Comparison of ENCODE assay signal across 8 mouse cellular contexts in genomic region chr10:81240876-81241275, GRCm38 (mm10). TPM values are rescaled to one million over a fixed set of nuclear protein-coding genes. Genes with fewer than 3 reads are reported as not detected.
DNase-seq lines count a peak whose midpoint lies in the region; ATAC-seq lines count a peak whose summit lies in the region.

No protein-coding gene starts in this region.

- no peak overlapping the region for H3K27ac ChIP-seq in forebrain, embryonic 11.5 days (ENCODE audit: low read depth, low read length)
- H3K27ac ChIP-seq in forebrain, embryonic 12.5 days, result no peak overlapping the region
- H3K27ac ChIP-seq in liver, embryonic 11.5 days (ENCODE audit: low read depth, low read length), result no peak overlapping the region

- no peak overlapping the region for H3K9ac ChIP-seq in forebrain, embryonic 11.5 days (ENCODE audit: low read length)
- H3K9ac ChIP-seq in forebrain, embryonic 12.5 days, result no peak overlapping the region
- H3K9ac ChIP-seq in liver, embryonic 11.5 days (ENCODE audit: low read depth, low read length), result no peak overlapping the region

- no peaks in the 10 kb centered on the region for H3K36me3 ChIP-seq in forebrain, embryonic 11.5 days (ENCODE audit: control insufficient read depth, insufficient read depth, low read length)
- no peaks in the 10 kb centered on the region; the same call in 1 of the 2 replicates for H3K36me3 ChIP-seq in forebrain, embryonic 12.5 days (replicated peaks)
- no peaks in the 10 kb centered on the region for H3K36me3 ChIP-seq in liver, embryonic 11.5 days (ENCODE audit: control insufficient read depth, insufficient read depth, low read length)

- DNase-seq in forebrain, embryonic 11.5 days (ENCODE audit: low spot score), result peak; percentile 85
- DNase-seq in liver, result peak; percentile 62
- DNase-seq in liver, embryonic 11.5 days (ENCODE audit: low spot score), result no peak
- DNase-seq in NIH3T3 (ENCODE audit: low read depth), result peak; percentile 86
- peak; percentile 85 for DNase-seq in embryo, embryonic 10.5 days (ENCODE audit: low spot score)
- DNase-seq in lung, postnatal 10 days, result peak; percentile 76
- DNase-seq in thymus, postnatal 25 days, result peak; percentile 78

- peaks cover 10% of the 10 kb centered on the region for H3K27me3 ChIP-seq in forebrain, embryonic 11.5 days (ENCODE audit: control insufficient read depth, insufficient read depth, low read length)
- peaks cover 61% of the 10 kb centered on the region for H3K27me3 ChIP-seq in forebrain, embryonic 12.5 days
- H3K27me3 ChIP-seq in liver, embryonic 11.5 days (replicated peaks; ENCODE audit: control insufficient read depth, insufficient read depth, low read length), result peaks cover 74% of the 10 kb centered on the region

- no peaks in the 10 kb centered on the region for H3K9me3 ChIP-seq in forebrain, embryonic 11.5 days (ENCODE audit: control insufficient read depth, low read length)
- no peaks in the 10 kb centered on the region for H3K9me3 ChIP-seq in forebrain, embryonic 12.5 days
- H3K9me3 ChIP-seq in liver, embryonic 11.5 days (ENCODE audit: control insufficient read depth, low read length), result no peaks in the 10 kb centered on the region

- no peak overlapping the region for H3K4me2 ChIP-seq in forebrain, embryonic 11.5 days (ENCODE audit: low read depth, low read length, severe bottlenecking)
- no peak overlapping the region for H3K4me2 ChIP-seq in forebrain, embryonic 12.5 days
- no peak overlapping the region for H3K4me2 ChIP-seq in liver, embryonic 11.5 days

- no peak overlapping the region for H3K4me3 ChIP-seq in forebrain, embryonic 11.5 days (ENCODE audit: low read depth, low read length)
- no peak overlapping the region for H3K4me3 ChIP-seq in forebrain, embryonic 12.5 days (replicated peaks)
- H3K4me3 ChIP-seq in liver, embryonic 11.5 days (ENCODE audit: low read depth, low read length), result no peak overlapping the region

- WGBS in forebrain, embryonic 11.5 days, result 19% methylated on average over 13 of the region's 13 CpGs
- 17% methylated on average over 13 of the region's 13 CpGs for WGBS in forebrain, embryonic 12.5 days
- WGBS in liver, embryonic 11.5 days, result 21% methylated on average over 13 of the region's 13 CpGs

- peaks cover 6% of the 10 kb centered on the region for H3K4me1 ChIP-seq in forebrain, embryonic 11.5 days (replicated peaks; ENCODE audit: control insufficient read depth, insufficient read depth, low read length)
- peaks cover 23% of the 10 kb centered on the region for H3K4me1 ChIP-seq in forebrain, embryonic 12.5 days
- H3K4me1 ChIP-seq in liver, embryonic 11.5 days (replicated peaks; ENCODE audit: control insufficient read depth, insufficient read depth, low read length), result no peaks in the 10 kb centered on the region

- no peak for ATAC-seq in forebrain, embryonic 11.5 days (replicated peaks; ENCODE audit: low FRiP score)
- no peak for ATAC-seq in forebrain, embryonic 12.5 days (ENCODE audit: low FRiP score)
- ATAC-seq in liver, embryonic 11.5 days (replicated peaks; ENCODE audit: low FRiP score), result no peak

RNA-seq across cellular contexts. Expression of gene Zfr2, which starts 7.9 kb away (rescaled TPM):
- 5.3 and 6.4 TPM in 2 replicates for polyA plus RNA-seq in forebrain, embryonic 11.5 days (2014; fragmentation: Nextera tagmentation; extraction: Ambion mirVana)
- 9.0 and 10.0 TPM in 2 replicates for polyA plus RNA-seq in forebrain, embryonic 12.5 days (2016; fragmentation: Nextera tagmentation; extraction: Ambion mirVana)
- polyA plus RNA-seq in liver, embryonic 11.5 days (2014; fragmentation: Nextera tagmentation; extraction: Ambion mirVana), result 1.3 and 2.1 TPM in 2 replicates

RNA-seq across cellular contexts. Expression of gene Atcay, which starts 10.2 kb away (rescaled TPM):
- 20.9 and 23.2 TPM in 2 replicates for polyA plus RNA-seq in forebrain, embryonic 11.5 days (2014; fragmentation: Nextera tagmentation; extraction: Ambion mirVana)
- 31.8 and 33.9 TPM in 2 replicates for polyA plus RNA-seq in forebrain, embryonic 12.5 days (2016; fragmentation: Nextera tagmentation; extraction: Ambion mirVana)
- polyA plus RNA-seq in liver, embryonic 11.5 days (2014; fragmentation: Nextera tagmentation; extraction: Ambion mirVana), result 0.05 TPM in 1 of 2 replicates, not detected in the other

RNA-seq across cellular contexts. Expression of gene Matk, which starts 11.9 kb away (rescaled TPM):
- 2.6 and 4.0 TPM in 2 replicates for polyA plus RNA-seq in forebrain, embryonic 11.5 days (2014; fragmentation: Nextera tagmentation; extraction: Ambion mirVana)
- polyA plus RNA-seq in forebrain, embryonic 12.5 days (2016; fragmentation: Nextera tagmentation; extraction: Ambion mirVana), result 4.1 and 5.7 TPM in 2 replicates
- polyA plus RNA-seq in liver, embryonic 11.5 days (2014; fragmentation: Nextera tagmentation; extraction: Ambion mirVana), result 2.1 TPM in 2 replicates

RNA-seq across cellular contexts. Expression of gene Mrpl54, which starts 25.9 kb away (rescaled TPM):
- polyA plus RNA-seq in forebrain, embryonic 11.5 days (2014; fragmentation: Nextera tagmentation; extraction: Ambion mirVana), result 147 and 154 TPM in 2 replicates
- polyA plus RNA-seq in forebrain, embryonic 12.5 days (2016; fragmentation: Nextera tagmentation; extraction: Ambion mirVana), result 136 and 138 TPM in 2 replicates
- polyA plus RNA-seq in liver, embryonic 11.5 days (2014; fragmentation: Nextera tagmentation; extraction: Ambion mirVana), result 226 and 233 TPM in 2 replicates

RNA-seq across cellular contexts. Expression of gene Apba3, which starts 25.9 kb away (rescaled TPM):
- polyA plus RNA-seq in forebrain, embryonic 11.5 days (2014; fragmentation: Nextera tagmentation; extraction: Ambion mirVana), result 36.2 and 42.0 TPM in 2 replicates
- 31.1 and 33.3 TPM in 2 replicates for polyA plus RNA-seq in forebrain, embryonic 12.5 days (2016; fragmentation: Nextera tagmentation; extraction: Ambion mirVana)
- 47.5 and 55.0 TPM in 2 replicates for polyA plus RNA-seq in liver, embryonic 11.5 days (2014; fragmentation: Nextera tagmentation; extraction: Ambion mirVana)

Comparison
In these comparisons a context has a peak if more than half of its experiments do, and no peak if none do; other contexts are left out.
1. RNA of gene Atcay, which starts 10.2 kb away (polyA plus RNA-seq): 31.8 to 33.9 TPM in forebrain, embryonic 12.5 days and 20.9 to 23.2 TPM in forebrain, embryonic 11.5 days; 0.05 TPM in liver, embryonic 11.5 days; every median in the first group is over 10 times any median in the second.